Mouse (Mus musculus): ENCODE data around the gene Ulk4.

Ulk4 gene

DNA sequence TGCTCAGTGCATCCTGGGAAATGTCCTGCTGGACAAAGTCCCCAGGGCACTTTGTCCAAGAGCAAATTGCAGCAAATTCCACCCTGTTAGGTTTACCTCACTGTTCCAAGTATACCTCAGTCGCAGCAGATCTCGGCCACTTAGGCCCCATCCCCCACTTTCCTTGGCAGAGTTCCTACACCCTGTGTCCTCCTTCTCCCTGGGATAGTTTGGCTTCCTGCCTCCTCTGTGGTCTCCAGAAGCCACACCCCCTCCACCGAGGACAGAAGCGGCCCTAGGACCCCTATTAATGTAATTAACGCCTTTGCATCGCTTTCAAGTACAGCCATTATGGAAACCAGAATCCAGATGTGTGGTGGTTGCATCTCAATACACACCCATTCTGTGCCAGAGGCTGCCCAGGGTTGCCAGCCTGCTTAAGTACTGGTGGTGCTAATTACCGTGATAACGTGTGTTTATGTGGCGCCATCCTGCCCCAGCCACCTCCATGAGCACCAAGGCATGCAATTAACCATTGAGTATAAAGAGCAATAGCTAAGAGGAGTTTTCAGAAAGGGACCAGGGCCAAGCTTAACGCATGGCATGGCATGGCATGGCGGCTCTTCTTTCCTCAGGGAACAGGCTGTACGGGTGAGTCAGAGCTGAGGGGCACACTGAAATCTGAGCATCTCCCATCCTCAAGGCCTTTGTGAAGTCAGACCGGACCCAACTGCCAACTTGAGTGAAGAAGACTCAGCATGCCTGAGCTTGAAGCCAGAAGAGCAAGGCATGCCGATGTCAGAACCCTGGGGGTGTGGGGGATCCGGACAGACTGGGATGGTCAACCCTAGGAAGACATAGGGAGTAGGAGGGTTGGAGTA is 275.1 kb downstream of the Ulk4 start:
- DNase-seq = no peak

DNA sequence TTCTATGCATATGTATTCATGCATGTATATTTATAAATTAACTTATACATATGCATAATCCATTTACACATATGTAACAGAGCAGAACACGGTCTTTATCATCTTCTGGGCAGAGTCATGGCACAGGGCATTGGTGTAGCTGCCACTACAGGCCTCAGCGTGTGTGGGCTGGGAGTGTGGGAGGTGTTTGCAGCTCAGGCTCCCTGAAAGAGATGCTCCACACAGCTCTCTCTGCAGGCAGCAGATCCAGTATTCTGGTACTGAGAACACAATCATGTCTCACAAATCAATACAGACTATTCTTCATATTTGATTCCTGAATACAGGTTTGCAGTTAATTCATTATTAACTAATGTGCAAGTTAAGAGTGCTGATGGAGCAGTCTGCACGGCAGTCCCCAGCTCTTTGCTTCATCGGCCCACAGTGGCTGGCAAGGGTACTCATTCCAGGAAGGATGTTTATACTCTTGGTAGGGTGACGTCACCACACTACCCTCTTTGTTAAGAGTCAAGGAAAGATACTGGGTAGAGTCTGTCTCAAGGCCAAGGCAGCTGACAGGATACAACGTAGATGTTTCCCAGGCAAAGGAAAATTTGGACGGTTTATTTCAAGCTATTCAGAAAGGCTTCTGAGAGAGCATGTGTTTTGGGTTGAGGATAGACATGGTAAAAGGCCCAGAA is 276.2 kb downstream of the Ulk4 start:
- DNase-seq = no peak

DNA sequence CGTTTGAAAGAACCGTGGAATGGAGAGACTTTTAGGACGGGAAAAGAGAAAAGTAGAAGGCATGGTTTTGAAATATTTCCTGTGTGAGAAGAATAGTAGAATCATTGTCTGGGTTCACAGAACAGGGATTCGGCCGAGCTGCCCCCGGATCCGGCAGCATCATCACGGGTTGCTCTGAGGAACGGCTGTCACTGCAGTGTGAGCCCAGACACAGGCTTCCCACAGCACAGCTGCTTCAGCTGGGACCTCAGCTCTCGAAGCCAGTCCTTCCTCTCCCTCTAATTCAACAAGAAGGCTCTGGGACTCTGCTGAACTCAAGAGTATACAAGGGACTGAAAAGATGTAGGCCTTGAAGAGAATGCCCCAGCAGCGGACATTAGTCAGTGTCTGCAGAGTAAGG is 278.3 kb downstream of the Ulk4 start:
- DNase-seq = no peak

DNA sequence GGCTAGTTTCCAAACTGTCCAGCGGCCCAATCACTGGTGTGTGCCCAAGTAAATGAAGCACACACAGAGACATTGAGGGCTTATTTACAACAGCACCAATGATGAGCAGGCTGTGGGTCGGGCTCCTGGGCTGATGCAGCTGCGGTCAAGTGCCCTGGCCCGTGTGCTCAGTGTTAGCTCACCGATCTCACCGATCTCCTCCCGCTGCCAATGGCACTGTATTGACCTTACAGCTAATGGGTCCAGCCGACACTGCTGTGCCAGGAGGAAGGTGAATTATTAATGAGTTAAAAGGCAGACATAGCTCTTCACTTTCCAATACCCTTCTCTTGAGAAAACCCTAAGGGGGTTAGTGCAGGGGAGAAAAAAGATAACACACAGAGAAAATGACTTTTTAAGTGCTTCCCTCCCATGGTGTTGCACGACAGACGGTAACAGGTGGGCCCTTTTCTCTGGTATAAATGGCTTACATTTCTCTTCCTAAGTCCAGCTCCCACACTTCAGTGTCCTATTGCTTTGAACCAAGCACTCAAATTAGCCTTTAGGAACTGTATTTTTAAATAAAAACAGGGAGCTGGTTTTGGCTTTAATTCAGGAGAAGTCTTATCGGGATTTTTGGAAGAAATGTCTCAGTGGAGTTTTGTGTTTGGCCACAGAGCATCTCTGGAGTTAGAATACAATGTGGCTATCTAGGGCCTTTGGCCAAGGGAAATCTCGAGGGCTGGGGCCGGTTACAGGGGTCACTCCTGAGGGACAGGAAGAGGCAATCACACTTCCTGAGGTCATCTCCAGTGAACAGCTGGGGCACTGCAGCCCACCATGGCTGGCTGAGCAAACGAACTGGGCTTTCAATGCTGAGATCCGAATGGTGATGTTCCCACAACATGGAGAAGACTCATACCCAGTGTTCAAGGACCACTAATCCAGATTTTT is 282.5 kb downstream of the Ulk4 start:
- no peak for DNase-seq

DNA sequence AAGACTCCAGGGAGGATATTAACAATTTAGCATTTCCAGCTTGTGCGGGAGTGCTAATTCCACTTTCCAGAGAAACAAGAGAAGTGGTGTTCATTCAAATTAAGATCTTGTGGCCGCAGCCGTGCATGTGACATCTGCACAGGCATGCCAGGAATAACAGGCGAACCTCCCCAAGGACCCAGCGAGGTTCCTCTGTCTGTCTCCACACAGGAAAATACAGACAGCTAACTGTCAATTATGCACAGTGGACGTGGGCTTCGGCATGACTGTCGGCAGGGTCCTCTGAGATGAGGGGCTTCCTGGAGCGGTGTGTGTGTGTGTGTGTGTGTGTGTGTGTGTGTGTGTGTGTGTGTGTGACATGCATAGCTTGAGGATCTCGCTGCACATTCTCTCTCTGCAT is 284.0 kb downstream of the Ulk4 start:
- DNase-seq = no peak

DNA sequence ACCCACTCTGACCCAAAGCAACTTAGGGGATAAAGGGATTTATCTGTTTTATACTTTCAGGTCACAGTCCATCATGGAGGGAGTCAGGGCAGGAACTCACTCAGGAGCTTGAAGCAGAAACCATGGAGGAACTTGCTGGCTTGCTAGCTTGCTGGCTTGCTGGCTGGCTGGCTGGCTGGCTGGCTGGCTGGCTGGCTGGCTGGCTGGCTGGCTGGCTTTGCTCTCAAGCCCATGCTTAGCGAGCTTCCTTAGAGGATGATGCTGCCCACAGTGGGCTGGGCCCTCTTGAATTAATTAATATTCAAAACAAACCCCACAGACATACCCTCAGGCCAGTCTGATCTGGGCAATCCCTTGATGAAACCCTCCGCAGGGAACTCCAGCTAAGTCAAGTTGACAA is 285.2 kb downstream of the Ulk4 start:
- no peak for DNase-seq

DNA sequence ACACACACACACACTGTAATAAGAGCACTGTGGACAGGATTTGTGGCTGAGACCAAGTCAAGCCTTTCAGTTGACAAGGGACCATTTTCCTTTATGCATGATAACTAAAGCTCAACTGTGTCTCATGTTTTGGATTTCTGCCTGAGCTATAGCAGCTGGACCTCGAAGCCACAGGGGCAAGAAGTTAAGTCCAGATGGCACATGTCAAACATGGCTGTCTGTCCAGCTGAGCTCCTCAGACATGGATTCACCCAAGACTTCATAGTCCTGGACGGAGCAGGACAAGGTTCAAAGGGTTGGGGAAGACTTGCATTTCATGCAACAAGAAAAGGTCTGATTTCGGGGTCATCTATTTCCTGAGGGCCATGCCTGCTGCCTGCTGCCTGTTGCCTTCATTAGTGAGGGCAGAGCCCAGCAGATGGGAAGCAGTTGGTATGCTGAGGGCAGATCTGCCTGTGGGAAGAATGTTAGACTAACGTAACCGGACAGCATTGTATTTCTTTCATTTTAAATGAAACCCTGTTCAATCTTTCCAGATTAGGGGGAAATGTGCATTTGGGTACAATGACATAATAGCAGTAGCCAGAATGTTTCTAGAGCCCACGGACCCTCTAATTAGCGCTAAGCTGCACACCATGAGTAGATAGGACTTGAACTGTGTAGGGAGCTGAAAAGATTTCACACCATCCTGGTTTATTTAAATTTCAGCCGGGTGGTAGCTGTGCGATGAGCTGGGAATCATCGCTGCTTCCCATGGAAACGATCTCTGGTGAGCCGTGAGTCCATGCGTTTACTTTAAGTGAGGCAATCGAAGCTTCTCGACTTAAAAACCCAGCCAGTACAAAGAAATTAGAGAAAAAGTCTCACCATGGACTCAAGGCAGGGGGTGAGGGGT is 286.9 kb downstream of the Ulk4 start:
- no peak for DNase-seq

DNA sequence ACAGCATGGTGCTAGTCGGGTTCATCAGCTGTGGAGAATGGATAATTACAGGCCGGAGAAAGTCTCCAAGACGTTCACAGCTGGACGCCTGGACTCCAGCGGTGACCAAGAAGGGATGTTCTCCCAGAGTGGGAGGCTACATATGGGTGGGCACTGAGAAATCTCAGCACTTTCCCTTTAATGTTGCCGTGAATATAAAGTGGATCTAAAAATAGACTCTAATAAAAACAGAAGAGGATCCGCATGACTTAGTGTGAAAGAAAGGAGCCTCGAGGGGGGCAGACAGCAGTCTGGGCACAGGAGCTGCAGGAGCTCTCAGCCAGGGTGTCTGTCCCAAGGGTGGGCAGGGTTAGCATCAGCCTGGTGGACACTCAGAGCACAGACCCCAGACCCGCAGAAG is 288.9 kb downstream of the Ulk4 start:
- no peak for DNase-seq

DNA sequence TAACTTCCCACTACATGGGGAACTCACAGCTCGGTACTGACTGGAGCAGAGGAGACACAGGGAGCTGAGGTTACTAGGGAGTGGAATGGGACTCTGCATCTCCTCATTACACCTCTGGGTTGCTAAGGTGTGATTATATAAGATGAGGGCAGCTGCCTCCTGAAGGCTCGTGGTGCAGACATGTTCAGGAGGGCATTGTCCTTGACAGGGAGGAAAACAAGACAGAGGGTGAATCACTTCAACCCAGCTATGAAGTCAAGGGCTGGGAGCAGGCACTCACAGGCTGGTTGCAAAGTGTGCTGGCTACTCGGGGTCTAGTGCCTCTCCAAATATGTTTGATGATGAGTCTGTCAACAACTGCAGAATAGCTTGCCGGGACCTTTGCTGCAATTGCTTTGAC is 290.0 kb downstream of the Ulk4 start:
- DNase-seq = no peak

DNA sequence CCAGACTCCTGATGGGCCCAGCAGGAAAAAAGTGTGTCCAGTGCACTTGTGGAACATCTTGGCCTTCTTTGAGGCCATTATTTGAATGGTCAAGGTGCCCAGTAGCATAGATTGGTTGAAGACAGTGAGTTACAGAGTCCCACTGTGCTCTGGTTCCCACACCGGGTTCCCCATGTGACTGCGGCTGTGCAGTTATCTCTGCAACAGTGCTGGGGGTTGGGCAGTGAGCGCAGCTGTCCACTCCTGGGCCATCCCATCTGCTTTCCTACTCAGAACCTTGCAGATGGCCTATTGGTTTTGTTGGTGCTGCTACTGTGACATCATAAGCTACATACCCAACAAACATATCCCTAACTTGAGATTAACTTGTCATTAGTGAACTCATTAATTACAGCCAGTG is 290.7 kb downstream of the Ulk4 start:
- DNase-seq = no peak

DNA sequence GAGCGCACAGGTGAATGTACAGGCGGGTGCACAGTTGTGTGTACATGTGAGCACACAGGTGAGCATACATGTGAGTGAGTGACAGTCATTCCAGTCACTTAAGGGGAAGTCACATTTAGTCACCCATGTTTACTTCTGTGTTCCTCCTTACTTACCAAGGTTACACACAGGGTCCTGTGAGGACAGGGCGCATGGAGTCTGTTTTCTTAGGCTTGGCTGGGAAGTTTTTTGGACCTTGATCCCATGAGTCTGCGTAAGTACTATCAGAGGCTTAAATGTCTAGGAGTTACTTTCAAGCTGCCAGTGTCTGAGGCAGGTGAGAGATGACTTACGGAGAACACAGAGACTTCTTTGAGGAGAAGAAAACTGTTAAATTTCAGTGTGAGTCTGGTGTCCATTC is 291.5 kb downstream of the Ulk4 start:
- DNase-seq = no peak

DNA sequence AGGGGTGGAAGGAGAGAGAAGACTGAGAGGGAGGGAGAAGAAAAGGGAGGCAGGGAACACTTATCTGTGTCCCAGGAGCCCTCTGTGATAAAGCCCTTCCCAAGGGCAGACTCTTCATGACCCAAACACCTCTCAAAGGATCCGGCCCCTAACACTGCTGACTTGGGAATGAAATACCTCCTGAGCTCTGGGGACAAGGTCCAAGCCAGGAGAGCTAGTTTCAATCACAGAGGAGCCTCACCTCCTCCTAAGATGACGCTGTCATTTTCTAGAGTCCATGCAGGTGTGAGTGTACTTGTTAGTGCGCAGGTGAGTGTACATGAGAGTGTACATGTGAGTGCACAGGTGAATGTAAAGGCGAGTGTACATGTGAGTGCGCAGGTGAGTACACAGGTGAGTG is 292.0 kb downstream of the Ulk4 start:
- no peak for DNase-seq

DNA sequence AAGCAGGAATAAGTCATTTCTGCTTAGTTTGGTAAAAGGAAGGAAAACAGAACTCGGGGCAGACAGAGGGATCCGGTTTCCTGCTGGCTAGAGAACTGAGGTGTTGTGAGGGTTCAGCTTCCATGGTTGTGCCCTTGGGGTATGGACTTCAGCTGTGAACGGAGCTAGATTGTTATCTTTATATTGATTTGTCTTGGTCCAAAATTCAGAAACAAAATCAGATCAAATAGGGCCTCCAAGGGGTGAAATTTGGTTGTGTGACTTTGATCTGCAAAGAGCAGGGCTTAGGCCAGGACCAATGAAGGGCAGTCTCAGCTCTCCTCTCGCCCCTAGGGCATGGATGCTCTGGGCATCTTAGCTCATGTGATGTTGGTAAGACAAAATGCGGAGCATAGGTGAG is 292.5 kb downstream of the Ulk4 start:
- no peak for DNase-seq

DNA sequence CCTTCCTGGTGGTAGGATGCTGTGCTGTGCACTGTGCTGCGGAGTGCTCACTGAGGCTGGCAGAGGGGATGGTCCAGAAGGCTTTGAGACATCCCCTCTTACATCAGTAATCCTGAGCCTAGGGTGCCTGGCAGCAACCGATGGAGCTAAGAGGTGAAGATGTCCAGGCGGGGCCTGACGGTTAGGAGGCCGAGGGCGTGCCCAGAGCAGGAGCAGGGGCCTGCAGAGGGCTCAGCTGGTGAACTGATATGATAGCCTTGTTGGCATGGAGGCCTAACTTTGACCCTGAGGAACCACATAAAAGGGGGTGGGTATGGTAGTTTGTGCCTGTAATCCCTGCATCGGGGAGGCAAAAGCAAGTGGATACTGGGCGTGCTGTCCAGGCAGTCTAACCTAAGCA is 293.1 kb downstream of the Ulk4 start:
- DNase-seq = no peak

DNA sequence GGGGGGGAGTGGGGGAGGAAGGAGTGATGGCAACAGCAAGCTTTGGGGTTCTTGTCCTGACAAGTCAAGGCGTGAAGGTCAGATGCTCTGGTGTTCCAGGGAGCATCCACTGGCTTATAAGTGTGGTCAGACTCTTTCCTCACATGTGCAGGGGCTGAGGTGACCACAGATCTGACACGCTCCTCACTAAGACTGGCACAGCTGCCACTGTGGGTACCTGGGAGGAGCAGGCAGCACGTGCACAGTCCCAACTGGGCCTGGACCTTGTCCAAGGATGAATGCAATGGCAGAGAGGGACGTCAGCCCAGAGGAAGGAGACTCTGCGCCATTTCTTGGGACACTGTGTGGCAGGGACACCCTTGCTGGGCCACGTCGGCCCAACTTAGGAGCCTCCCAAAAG is 295.2 kb downstream of the Ulk4 start:
- no peak for DNase-seq

DNA sequence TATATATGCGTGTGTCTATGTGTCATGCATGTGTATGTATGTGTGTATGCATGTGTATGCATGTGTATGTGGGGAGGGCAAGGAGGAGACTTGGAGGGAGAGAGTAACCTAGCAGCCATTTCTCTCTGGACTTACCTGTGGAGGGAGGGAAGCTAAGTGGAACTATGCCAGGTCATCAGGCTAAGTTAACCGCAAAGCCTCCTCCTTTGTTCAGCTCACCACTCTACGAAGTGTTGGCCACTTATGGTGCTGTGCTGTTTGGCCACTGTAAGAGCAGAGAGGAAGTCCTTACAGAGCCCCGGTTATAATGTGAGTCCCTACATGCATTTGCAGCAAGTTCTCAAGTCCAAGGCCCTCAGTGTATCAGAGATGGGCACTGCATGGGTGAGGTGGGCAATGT is 300.1 kb downstream of the Ulk4 start:
- no peak for DNase-seq

DNA sequence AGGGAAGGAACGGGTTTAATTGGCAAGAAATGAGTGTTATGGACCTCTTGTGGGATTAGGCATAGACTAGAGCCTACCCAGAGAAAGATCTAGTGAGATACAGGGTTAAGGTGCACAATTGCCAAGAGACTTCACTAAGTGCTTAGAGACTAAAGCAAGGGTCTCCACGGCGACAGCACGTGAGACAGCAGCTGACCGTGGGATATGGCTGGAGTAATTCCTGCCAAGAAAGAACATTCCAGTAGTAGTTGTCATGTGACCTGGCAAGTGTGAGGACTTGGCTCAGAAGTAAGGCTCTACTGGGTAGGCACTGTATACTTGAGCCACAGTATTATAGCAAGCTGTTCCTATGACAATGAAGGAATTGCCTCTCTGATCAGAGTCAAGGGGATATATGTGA is 300.8 kb downstream of the Ulk4 start:
- no peak for DNase-seq

DNA sequence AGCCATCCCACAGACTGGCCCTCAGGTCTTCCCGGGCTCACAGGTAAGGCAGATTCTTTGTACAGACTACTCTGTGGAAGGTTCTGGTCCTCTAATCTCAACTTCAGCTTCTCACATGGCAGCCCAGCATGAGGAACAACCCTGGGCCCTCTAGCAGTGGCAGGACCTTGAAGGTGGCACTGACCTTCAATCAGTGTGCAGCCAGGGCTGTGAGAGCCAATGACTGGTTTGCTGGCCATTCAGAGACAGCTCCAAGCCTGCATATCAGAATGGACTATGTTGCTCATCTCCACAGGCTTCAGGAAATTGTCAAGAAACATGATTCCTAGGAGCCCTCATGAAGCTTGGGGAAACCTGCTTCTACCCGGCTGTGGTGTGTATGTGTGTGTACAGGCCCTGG is 302.8 kb downstream of the Ulk4 start:
- no peak for DNase-seq

DNA sequence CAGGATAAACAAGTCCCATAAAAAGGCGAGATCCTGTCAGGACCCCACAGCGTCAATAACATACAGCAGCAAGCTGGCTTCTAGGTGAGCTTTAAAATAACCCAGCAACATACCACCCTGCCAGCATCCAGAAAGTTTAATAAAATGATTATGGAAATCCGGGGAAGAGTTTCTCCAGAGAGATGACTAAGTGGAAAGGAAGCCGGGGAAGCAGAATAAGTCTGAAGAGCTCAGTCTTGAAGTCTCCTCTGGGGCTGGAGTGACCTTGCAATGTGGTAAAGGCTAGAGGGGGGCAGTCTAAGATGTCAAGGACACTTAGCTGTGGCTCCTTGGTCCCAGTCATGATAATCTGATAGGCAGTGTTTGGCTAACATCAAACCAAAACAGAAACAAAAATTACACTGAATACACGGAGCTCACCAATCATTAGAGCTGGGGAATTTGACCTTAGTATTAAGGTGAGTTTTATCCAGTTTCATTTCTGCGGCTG is 303.9 kb downstream of the Ulk4 start:
- no peak for DNase-seq

DNA sequence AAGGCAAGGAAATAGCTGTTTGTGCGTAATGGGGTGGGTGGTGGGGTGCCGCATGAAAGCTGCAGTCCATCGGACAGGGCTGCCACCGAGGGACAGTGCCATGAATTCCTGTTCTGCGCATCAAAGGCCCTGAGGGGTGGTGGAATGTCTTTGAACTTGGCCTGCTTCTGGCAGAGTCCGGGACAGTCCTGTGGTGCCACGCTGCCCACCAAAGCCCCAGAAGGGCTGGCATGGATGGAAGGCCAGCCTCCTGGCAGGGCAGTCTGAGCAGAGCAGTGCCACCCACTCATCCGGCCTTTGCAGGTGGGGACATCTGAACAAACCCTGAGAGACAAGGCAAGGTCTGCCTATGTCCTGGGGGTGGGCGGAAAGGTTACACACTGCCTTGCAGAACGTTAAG is 312.0 kb downstream of the Ulk4 start:
- DNase-seq = no peak

DNA sequence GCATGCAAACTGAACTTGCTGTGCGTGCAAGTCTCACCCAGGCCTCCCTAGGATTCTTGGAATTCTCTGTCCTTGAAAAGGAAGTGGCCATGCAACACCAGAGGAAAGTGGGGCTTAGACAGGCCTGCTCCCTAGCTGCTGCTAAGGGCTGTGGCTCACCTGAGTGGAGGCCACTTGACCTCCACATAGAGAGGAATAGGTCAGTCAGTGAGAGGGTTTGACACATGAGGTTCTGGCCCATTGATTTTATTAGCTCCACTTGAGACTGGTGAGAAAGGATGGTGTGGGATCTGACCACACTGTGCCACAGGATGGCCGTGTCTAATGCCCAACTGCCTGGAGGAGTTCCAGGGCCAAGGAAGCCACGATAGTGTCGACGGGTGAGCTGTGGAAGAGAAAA is 312.8 kb downstream of the Ulk4 start:
- no peak for DNase-seq

DNA sequence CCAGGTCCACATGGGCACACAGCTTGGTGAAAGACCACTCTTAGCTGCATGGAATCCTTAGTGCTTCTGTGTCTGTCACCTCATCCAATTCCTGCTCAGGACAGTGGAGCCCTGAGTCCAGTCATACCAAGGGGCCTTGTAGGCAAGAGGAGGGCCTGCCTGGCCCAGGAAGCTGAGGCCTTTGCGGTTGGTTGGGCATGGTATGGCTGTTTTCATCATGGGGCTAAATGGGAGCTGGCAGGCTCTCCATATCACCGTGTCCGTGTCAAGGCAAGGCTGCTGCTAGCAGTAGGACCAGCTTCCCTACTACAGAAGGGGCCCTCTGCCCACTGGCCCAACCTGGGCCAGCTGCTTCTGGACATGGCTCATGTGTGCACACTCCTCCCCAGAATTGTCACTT is 313.3 kb downstream of the Ulk4 start:
- no peak for DNase-seq

All from thymus, postnatal 25 days (tissue).